Mouse (Mus musculus): Measurements from ENCODE around the gene Cspg4. TPM values are rescaled to one million over a fixed set of nuclear protein-coding genes. Genes with fewer than 3 reads are reported as not detected.
A peak's percentile ranks its signal among the peaks of the same experiment; 100 is the strongest.

The Cspg4 gene
- total RNA-seq, 2 experiments from 2014 or later, result 17.2 to 18.5 TPM

DNA sequence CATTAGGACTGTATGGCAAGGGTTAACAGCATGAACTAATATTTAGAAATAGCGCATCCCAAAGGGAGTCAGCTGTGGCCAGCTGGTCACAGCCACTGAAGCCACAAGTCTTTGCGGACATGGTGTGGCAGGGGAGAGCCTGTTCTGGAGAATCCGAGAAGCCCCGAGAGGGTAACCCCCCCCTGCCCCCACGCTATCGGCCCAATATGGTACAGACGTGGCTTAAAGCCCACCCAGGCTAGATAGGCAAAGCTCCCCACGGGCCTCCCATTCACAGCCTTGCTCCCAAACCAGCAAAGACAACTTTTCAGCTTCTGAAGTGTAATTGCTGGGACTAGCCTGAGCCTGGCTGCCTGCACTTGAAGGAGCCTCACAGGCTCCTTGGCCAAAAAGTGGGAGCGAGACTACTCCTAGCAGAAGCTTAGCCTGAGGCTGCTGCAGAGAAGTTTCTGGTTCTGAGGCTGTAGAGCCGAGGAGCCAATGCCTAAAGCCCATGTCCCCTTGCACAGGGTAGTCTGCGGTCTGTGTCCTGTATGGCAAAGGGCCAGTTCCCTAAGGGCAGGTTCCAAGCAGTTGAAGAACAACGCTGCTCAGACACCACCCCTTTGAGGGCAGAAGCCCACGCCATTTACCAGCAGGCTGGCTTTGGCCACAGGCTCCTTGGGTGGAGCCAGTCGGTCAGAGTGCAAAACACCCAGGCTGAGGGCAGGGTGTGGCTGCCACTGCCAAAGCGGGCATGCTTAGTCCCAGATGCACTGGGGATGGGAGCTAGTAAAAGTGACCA, 4.2 kb upstream of the Cspg4 start:
- intact Hi-C loops (cut with DNase I), result no loop called here
- no peak for DNase-seq (ENCODE audit: low spot score in 2 of 2)

- intact Hi-C loops (cut with DNase I), result no loop called here
Measured at GRCm38 (mm10) chr9:56862863-56863262, 2.0 kb upstream of the Cspg4 start.

GRCm38 (mm10) chr9:56864216-56864729, 560 bp upstream of the Cspg4 start, which contains the start of gene Odf3l1:
Odf3l1 (minus strand) TSS chr9:56864679.
- DNase-seq (ENCODE audit: low spot score in 2 of 2), result no peak
- intact Hi-C loops (cut with DNase I), result no loop called here

More at GRCm38 (mm10) chr9:56862863-56863262, 2.0 kb upstream of the Cspg4 start:
- DNase-seq (ENCODE audit: low spot score in 2 of 2), result no peak

- no peak for DNase-seq (ENCODE audit: low spot score in 2 of 2)
- intact Hi-C loops (cut with DNase I), result no loop called here
Measured at GRCm38 (mm10) chr9:56865673-56866400, 1.0 kb downstream of the Cspg4 start.

GRCm38 (mm10) chr9:56866430-56866829, 1.6 kb downstream of the Cspg4 start:
- DNase-seq (ENCODE audit: low spot score in 2 of 2), result no peak
- intact Hi-C loops (cut with DNase I), result no loop called here

- peak; percentile 66 to 71 for DNase-seq (ENCODE audit: low spot score in 2 of 2)
- intact Hi-C loops (cut with DNase I), result no loop called here
Measured at GRCm38 (mm10) chr9:56868292-56868691, 3.5 kb downstream of the Cspg4 start.

GRCm38 (mm10) chr9:56869552-56869951, 4.7 kb downstream of the Cspg4 start:
- peak; percentile 77 to 92 for DNase-seq (ENCODE audit: low spot score in 2 of 2)
- intact Hi-C loops (cut with DNase I), result no loop called here

- intact Hi-C loops (cut with DNase I), result no loop called here
- peak in 1 of 2 experiments; percentile 7 for DNase-seq (ENCODE audit: low spot score in 2 of 2)
Measured at GRCm38 (mm10) chr9:56870778-56871177, 5.9 kb downstream of the Cspg4 start.

- intact Hi-C loops (cut with DNase I), result no loop called here
Measured at GRCm38 (mm10) chr9:56871191-56871590, 6.4 kb downstream of the Cspg4 start.

GRCm38 (mm10) chr9:56872105-56872903, 7.5 kb downstream of the Cspg4 start:
- no peak for DNase-seq (ENCODE audit: low spot score in 2 of 2)
- intact Hi-C loops (cut with DNase I), result no loop called here

More at GRCm38 (mm10) chr9:56871191-56871590, 6.4 kb downstream of the Cspg4 start:
- peak in 1 of 2 experiments; percentile 52 for DNase-seq (ENCODE audit: low spot score in 2 of 2)

DNA sequence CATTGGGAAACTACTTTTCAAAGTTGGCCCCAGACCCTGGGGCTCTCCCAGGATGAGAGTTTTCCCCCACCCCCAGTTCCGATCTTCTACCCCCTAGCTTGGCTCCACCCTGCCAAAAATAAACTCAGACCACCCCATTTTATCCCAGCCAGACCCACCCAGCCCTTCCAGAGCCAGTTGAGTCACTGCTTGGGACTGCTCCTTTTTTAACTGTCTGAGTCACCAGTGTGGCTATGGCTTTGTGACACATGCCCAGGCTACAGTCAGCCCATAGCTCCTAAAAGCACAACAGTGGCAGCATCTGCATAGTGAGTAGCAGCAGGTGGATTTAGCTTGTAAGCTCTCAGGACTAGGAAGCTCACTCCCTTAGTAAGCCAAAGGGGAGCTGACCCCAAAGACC, 8.3 kb downstream of the Cspg4 start:
- intact Hi-C loops (cut with DNase I), result no loop called here
- DNase-seq (ENCODE audit: low spot score in 2 of 2), result peak in 1 of 2 experiments; percentile 56

- intact Hi-C loops (cut with DNase I), result no loop called here
- DNase-seq (ENCODE audit: low spot score in 2 of 2), result peak in 1 of 2 experiments; percentile 51
Measured at GRCm38 (mm10) chr9:56876784-56877183, 12.0 kb downstream of the Cspg4 start.

- intact Hi-C loops (cut with DNase I), result no loop called here
- no peak for DNase-seq (ENCODE audit: low spot score in 2 of 2)
Measured at GRCm38 (mm10) chr9:56877284-56877683, 12.5 kb downstream of the Cspg4 start.

- DNase-seq (ENCODE audit: low spot score in 2 of 2), result no peak
- intact Hi-C loops (cut with DNase I), result no loop called here
Measured at GRCm38 (mm10) chr9:56880790-56881189, 16.0 kb downstream of the Cspg4 start.

DNA sequence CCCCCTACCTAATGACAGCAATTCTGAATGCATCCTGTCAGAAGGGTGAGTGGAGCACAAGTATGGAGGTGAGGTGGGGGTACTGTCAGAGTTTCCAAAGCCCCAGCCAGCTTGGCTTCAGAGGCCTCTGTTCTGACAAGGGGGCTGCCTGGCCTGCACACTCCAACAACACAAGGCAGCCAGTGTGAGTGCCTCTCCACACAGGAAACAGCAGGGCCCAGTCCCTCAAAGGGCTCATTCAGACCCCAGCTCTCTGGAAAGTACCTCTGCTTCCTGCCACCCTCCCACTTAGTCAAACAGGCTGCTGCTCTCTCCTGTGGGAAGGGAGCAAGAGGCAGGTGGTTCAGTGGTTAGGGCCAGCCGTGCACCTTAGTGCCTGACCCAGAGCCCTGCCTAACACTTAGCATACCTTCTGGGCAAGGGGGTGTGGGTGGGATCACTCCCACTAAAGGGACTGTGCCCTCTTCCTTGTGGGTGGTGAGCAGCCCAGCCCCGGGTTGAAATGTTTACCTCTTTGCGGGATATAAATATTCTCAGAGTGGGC, 16.8 kb downstream of the Cspg4 start:
- intact Hi-C loops (cut with DNase I), result no loop called here

DNA sequence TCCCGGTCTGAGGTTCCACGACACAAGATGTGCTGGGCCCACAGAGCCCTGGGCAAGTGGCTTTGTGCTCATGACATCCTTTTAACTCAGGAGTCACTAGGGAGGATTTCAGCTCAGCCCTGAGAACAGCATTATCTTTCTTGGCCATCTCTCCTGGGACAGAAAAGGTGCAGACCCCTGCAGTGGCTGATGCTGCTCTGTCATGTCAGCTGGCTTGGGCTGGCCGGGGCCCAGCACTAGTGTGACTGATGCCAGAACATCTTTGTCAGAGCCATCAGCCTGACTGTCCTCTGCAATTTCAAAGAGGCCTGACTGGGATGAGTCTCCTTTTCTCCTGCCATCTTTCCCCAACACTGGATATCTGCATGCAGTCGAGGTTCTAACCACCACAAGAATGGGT, 17.4 kb downstream of the Cspg4 start:
- DNase-seq (ENCODE audit: low spot score in 2 of 2), result no peak
- intact Hi-C loops (cut with DNase I), result no loop called here

More for the DNA sequence above, 16.8 kb downstream of the Cspg4 start:
- peak in 1 of 2 experiments; percentile 43 for DNase-seq (ENCODE audit: low spot score in 2 of 2)

- intact Hi-C loops (cut with DNase I), result no loop called here
- no peak for DNase-seq (ENCODE audit: low spot score in 2 of 2)
Measured at GRCm38 (mm10) chr9:56882818-56883217, 18.0 kb downstream of the Cspg4 start.

- intact Hi-C loops (cut with DNase I), result no loop called here
- no peak for DNase-seq (ENCODE audit: low spot score in 2 of 2)
Measured at GRCm38 (mm10) chr9:56883470-56883869, 18.6 kb downstream of the Cspg4 start.

GRCm38 (mm10) chr9:56884328-56884727, 19.5 kb downstream of the Cspg4 start:
- DNase-seq (ENCODE audit: low spot score in 2 of 2), result peak in 1 of 2 experiments; percentile 64
- intact Hi-C loops (cut with DNase I), result no loop called here

Data from left cerebral cortex, postnatal 25 days (tissue).